10 mouse cellular contexts compared by ENCODE assay signal in the genomic region with DNA sequence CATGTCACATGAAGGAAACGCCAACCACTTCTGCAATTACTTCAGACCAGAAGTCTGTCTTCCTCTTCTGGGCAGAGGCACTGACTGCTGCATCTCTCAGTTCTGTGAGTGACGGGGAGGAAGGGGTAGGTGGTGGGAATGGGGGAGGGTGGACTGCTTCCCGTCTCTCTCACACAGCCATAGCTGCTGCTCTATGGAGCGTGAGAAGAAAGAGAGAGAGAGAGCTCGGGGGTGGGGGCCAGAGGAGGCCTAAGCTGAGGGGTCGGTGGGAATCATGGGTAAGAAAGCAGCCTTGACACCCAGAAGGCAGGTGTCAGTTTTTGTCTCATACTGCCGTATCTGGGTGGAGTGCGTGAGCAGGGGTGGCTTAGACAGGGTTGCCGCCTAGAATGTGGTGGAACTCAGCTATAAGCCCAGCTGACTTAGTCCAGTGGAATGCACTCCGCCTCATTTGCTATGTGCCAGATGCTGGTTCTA. TPM values are rescaled to one million over a fixed set of nuclear protein-coding genes. Genes with fewer than 3 reads are reported as not detected.
DNase-seq lines count a peak whose midpoint lies in the region; ATAC-seq and TF ChIP-seq lines count a peak whose summit lies in the region.
"Had no signal": no experiment of that assay in that cellular context is flagged by ENCODE, and none has a peak within 500 bp of the region (broad histone marks: within the 10 kb centered on the region; RNA-seq: fewer than 3 reads in every experiment).

No protein-coding gene starts in this region.

- DNase-seq in kidney, adult 9 months: peak; percentile 7
- DNase-seq in kidney, postnatal 14 days: no peak
- DNase-seq in 3134 (ENCODE audit: extremely low read depth, insufficient read length, low spot score): peak; percentile 42
- peak; percentile 32 for DNase-seq in liver, postnatal 0 days
- DNase-seq in testis, postnatal 10 days (ENCODE audit: low spot score): no peak
- no peak for DNase-seq in cerebellum, adult 11 months
- no peak for DNase-seq in testis, postnatal 14 days (ENCODE audit: low spot score)
- DNase-seq: cerebellum, postnatal 14 days had no signal

- H3K36me3 ChIP-seq in liver, postnatal 0 days (replicated peaks; ENCODE audit: insufficient read depth, low read length): peaks cover 51% of the 10 kb centered on the region

- ATAC-seq in liver, postnatal 0 days: peak; percentile 74

- peaks cover 4% of the 10 kb centered on the region for H3K4me1 ChIP-seq in bone marrow, adult 2 months (ENCODE audit: control insufficient read depth, insufficient read depth, low read length)
- H3K4me1 ChIP-seq in liver, postnatal 0 days (ENCODE audit: insufficient read depth): no peaks in the 10 kb centered on the region

- no peaks in the 10 kb centered on the region for H3K9me3 ChIP-seq in liver, postnatal 0 days (ENCODE audit: low read length)

- no peak for TF ChIP-seq EP300 in liver, postnatal 0 days (IDR thresholded peaks at IDR 0.05; ENCODE audit: low read depth)

- WGBS in bone marrow, adult 2 months: 20% methylated on average over 10 of the region's 10 CpGs
- WGBS in liver, postnatal 0 days (ENCODE audit: insufficient replicate concordance): 45% methylated on average over 10 of the region's 10 CpGs

- no peak overlapping the region for H3K4me3 ChIP-seq in bone marrow, adult 2 months (replicated peaks; ENCODE audit: control insufficient read depth, low read depth, low read length)
- no peak overlapping the region for H3K4me3 ChIP-seq in liver, postnatal 0 days (ENCODE audit: low read depth, low read length)
- H3K4me3 ChIP-seq: left cerebral cortex, adult 2 months had no signal

- H3K9ac ChIP-seq in liver, postnatal 0 days (replicated peaks): no peak overlapping the region

- no peak for TF ChIP-seq CTCF in bone marrow, adult 2 months (IDR thresholded peaks at IDR 0.05; ENCODE audit: control insufficient read depth, insufficient read depth, low read length)
- no peak for TF ChIP-seq CTCF in liver, postnatal 0 days (IDR thresholded peaks at IDR 0.05; ENCODE audit: low read depth)

- no peak overlapping the region for H3K4me2 ChIP-seq in liver, postnatal 0 days (ENCODE audit: low read depth, low read length)

- no peaks in the 10 kb centered on the region for H3K27me3 ChIP-seq in liver, postnatal 0 days (ENCODE audit: insufficient read depth, low read length)

- TF ChIP-seq POLR2A in bone marrow, adult 2 months (IDR thresholded peaks at IDR 0.05; ENCODE audit: borderline replicate concordance, control insufficient read depth, low read depth, low read length): no peak

- H3K27ac ChIP-seq in bone marrow, adult 2 months (ENCODE audit: control insufficient read depth, insufficient read depth, low read depth, low read length, poor library complexity): 0 out of 2 replicates have a peak overlapping the region, but pooled peaks have one; percentile 3
- H3K27ac ChIP-seq in liver, postnatal 0 days (ENCODE audit: low read depth): peak overlapping the region; percentile 51; the same call in 1 of the 2 replicates
- H3K27ac ChIP-seq: left cerebral cortex, adult 2 months had no signal

RNA-seq across cellular contexts. Expression of a gene that starts 25.6 kb away (rescaled TPM):
- not detected in 2 replicates for polyA plus RNA-seq in bone marrow, adult 2 months (2011; ENCODE audit: insufficient read depth, insufficient read length, low replicate concordance, missing spikeins)
- 0.14 and 0.26 TPM in 2 replicates for polyA plus RNA-seq in liver, postnatal 0 days (2015; fragmentation: Nextera tagmentation; extraction: Ambion mirVana)

RNA-seq across cellular contexts. Expression of a gene that starts 30.7 kb away (rescaled TPM):
- 103 and 178 TPM in 2 replicates for polyA plus RNA-seq in bone marrow, adult 2 months (2011; ENCODE audit: insufficient read depth, insufficient read length, low replicate concordance, missing spikeins)
- polyA plus RNA-seq in liver, postnatal 0 days (2015; fragmentation: Nextera tagmentation; extraction: Ambion mirVana): 94.2 and 108 TPM in 2 replicates

RNA-seq across cellular contexts. Expression of a gene that starts 30.7 kb away (rescaled TPM):
- 28.7 and 38.2 TPM in 2 replicates for polyA plus RNA-seq in bone marrow, adult 2 months (2011; ENCODE audit: insufficient read depth, insufficient read length, low replicate concordance, missing spikeins)
- polyA plus RNA-seq in liver, postnatal 0 days (2015; fragmentation: Nextera tagmentation; extraction: Ambion mirVana): 15.4 and 17.1 TPM in 2 replicates

Comparison
In these comparisons a context has a peak if more than half of its experiments do, and no peak if none do; other contexts are left out.
1. DNase-seq: peak in kidney, adult 9 months (single experiment), 3134 (single experiment) and liver, postnatal 0 days (single experiment); none in kidney, postnatal 14 days (single experiment), testis, postnatal 10 days (single experiment), cerebellum, adult 11 months (single experiment) and testis, postnatal 14 days (single experiment).